Mouse (Mus musculus): ENCODE measurements around the gene Agpat4.

Agpat4 gene

DNA sequence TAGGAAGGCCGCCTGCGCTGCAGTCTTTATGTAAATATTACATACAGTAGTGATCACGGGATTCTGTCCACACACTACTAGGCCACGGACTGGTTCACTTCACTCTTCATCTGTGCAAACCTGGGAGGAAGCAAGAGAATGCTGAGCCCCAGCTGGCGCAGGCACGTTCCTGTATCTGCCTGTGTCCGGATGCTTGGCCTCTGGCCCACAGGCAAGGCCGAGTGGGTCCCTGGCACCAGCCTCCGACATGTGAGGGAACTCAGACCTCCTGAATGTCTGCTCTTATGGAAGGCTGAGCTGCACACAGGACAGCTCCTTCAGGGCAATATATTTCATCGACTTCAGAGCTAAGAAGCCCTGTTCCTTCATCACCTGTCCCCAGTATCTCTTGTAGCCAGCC lies 109.5 kb downstream of the Agpat4 start:
- no peak for DNase-seq (ENCODE audit: low spot score in 2 of 2)

DNA sequence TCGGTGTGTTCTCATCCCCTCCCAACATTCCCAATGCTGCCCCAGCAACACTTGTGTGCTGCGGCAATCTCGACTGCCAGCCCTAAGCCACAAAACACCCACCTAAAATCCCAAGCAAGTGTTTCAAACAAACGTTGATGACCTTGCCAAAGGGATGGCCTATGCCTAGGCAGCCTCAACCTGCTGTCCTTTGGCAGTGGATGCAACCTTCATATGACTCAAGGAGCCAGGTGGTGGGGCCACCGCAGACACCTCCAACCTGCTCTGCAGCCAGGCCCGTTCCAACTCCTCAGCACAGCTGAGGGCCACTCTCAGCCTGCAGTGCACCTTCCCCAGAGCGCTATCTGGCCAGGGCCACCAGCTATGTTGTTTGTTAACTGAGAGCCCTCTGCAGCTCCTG lies 110.0 kb downstream of the Agpat4 start:
- no peak for DNase-seq (ENCODE audit: low spot score in 2 of 2)

DNA sequence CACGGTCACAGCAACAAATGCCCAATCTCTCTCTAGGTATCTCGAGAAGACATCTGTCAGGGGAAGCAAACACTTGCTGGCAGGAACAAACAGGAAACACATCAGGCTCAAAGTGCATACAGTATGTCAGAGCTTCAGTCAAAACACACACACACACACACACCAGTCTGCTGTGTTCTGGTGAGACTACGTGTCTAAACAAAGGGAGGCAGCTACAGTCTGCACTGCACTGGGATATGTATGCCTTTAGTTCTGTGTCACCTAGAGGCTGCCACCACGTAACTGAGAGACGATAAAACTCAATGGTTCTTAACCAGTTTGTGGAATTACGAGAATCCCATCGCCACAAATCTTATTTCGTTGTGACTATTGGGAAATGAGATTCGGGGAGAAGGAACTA lies 111.3 kb downstream of the Agpat4 start:
- DNase-seq (ENCODE audit: low spot score in 2 of 2) = no peak

DNA sequence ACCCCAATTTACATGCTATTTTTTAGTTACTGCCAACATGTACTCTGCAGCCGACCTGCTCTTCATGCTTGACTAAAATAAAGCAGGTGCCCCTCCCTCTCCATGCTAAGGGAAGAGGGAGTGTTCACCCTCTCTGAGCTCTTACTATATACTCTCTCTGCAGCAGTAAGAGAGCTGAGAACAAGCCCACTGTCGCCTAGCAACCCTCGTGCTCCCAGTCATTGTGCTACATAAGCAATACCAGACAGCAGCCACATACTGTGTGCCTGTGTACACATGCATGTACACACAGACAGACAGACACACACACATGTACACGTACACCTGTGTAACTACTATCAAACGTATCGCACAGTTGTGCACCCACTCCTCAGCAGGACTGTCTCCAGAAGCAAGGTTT lies 111.7 kb downstream of the Agpat4 start:
- DNase-seq (ENCODE audit: low spot score in 2 of 2) = peak; percentile 81 to 90

DNA sequence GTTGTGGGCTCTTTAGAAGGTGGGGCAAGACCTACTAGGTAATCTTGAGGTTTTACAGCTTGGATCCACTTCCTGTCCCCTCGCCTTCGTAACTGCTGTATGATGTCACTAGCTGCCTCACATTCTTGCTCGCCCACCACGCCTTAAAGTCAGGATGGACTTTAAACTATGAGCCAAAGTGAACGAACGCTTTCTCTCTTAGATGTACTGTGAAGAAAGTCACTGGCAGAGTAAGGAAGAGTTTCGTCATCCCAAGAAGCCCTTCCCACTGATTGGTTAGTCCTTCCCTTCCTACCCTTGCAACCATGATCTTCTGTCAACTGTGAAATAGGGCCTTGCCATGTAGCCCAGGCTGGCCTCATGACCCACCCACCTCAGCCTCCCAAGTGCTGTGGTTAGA lies 112.6 kb downstream of the Agpat4 start:
- no peak for DNase-seq (ENCODE audit: low spot score in 2 of 2)

DNA sequence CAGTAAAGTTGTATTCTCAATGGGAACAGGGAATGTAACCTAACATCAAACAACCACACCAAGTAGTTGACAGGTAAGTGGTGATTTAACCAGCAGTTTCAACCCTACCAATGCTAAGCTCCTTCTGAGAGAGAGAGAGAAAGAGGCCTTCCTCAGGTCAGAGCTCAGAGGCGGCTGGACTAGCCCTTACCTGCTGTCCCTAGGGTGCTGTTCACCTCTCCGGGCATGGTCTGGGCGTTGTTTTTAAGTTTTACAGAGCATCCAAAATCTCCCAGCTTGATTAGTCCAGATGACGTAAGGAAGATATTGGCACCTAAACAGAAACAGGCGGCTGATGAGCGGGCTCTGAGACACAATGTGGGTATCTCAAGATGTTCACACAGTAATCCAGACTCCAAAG lies 114.2 kb downstream of the Agpat4 start:
- DNase-seq (ENCODE audit: low spot score in 2 of 2) = no peak

DNA sequence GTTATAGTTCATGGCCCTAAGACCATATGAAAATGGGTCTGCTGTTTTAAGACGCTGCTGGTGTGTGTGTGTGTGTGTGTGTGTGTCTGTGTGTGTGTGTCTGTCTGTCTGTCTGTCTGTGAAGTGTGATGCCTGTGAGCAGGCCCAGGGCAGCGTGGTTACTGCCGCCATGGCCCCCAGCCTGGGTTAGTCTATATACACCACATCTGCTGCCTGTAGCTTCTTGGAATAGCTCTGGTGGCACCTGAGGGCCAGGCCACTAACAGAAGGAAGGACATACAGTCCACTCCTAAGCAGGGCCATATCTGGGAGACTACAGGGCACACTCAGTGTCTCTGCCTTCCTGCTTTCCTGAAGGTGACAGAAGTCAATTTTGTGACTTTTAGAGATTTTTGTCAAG lies 122.2 kb downstream of the Agpat4 start:
- DNase-seq (ENCODE audit: low spot score in 2 of 2) = no peak

DNA sequence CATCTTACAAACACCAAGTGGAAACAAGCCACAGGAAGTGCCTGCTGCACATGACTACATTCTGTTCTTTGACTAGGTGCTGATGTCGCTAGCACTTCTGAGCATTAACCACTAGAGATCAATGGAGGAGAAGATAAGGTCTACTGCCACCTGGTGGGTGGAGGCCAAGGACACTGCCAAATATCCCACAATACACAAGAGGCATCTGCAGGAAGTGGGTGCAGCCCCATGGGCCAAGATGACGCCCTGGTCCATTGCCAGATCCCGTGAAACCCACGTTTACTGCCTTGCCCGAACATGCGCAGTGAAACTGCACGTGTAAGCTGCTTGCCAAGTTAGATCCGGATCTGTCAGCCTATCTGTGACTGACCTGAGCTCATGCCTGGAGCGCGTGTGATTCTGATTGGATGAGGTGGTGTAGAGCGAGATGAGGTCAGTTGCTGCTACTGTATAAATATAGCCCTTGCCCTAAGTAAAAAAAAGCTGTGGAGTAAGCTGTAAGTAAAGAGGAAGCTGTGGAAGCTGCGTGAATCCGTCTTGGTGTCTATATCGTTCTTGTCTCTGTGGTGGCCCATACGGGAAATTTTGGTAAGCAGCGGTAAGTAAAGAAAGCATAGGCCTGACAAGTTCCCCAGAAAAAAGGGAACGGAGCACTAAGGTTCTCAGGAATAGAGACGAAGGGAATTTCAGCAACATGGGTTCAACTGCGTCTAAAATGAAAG lies 131.4 kb downstream of the Agpat4 start:
- peak in 1 of 2 experiments; percentile 48 for DNase-seq (ENCODE audit: low spot score in 2 of 2)

DNA sequence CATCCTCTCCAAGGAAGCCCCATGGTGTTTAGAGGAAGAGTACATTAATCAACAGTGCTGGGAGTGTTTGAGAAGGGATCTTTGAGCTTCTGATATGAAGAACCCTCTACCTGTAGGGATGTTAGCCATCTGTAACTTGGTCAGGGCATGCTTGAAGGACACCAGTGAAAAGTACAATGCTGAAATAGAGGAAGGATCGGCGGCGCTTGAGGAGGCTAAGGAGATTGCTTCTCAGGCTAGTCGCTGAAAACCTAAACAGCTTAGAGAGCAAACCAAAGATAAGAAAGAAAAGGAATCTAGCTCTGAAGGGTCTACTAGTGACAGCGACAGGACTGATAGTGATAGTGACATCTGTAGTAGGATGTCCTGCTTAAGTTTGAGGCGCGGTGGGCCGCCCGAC lies 132.1 kb downstream of the Agpat4 start:
- no peak for DNase-seq (ENCODE audit: low spot score in 2 of 2)

DNA sequence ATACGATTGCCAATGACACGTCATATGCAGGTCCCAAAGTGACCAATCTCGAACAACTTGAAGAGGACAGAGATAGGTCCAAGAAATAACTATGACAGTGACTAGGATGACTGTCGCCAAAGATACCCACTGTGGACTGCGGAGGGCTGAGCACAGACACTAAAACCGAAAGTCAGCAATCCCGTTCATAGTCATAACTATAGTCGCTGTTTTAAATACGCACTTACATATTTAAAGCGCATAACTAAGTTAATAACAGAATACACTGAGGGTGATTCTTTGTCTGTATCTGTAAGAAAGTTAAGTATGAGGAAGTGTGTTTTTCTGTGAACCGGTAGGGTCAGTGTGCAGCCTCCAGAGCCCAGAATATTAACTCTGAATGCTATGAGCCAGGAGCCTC lies 137.6 kb downstream of the Agpat4 start:
- no peak for DNase-seq (ENCODE audit: low spot score in 2 of 2)

DNA sequence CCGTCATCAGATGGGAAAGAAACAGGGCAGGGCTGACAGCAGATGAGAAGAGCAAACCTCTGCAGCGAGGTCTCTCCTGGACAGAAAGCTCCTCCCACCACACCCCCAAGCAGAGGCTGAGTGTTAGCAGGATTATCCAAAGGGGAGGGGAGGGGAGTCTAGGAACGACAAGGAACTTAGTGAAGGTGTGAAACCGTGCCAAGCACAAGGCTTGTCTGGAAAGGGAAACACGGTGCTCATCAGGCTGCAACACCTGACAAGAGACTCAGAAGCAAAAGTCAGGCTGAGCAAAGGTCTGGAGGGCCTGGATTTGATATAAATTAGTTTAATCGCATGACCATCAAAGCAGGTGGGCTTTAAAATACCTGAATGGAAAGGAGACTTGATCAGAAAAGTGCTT lies 140.0 kb downstream of the Agpat4 start:
- no peak for DNase-seq (ENCODE audit: low spot score in 2 of 2)

DNA sequence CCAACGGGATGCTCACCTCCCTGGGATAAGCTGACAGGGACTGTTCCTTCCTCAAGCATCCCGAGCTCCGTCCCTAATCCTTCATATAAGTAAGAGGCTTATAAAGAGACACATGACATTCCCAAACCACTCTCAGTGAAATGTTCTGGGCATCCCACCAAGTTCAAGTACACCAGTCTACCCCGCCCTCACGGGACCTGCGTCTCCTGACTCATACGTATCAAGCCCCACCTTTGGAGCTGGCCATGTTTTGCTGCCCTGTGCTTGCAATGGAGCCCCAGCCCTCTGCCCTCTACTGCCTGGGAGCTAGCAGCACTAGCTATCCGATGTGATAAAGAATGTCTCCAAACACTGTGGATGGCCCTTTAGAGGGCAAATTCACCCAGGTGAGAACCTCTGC lies 141.5 kb downstream of the Agpat4 start:
- no peak for DNase-seq (ENCODE audit: low spot score in 2 of 2)

DNA sequence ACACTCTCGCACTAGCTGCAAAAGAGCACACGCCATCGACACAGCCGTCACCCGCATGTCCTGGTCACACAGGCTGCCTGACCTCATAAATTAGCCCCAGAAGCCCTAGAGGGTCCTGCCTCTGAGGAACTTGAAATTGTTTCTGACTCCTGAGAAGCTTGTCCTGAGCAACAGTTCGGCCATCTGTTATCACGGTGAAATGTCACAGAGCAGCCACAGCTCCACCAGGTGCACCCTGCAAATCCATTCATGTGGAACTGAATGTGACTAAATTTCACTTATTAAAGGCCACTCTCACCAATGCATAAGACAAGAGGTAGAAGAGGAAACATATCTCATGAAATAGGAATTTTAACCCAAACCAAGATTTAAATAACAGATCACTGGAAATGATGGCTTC lies 142.9 kb downstream of the Agpat4 start:
- no peak for DNase-seq (ENCODE audit: low spot score in 2 of 2)

DNA sequence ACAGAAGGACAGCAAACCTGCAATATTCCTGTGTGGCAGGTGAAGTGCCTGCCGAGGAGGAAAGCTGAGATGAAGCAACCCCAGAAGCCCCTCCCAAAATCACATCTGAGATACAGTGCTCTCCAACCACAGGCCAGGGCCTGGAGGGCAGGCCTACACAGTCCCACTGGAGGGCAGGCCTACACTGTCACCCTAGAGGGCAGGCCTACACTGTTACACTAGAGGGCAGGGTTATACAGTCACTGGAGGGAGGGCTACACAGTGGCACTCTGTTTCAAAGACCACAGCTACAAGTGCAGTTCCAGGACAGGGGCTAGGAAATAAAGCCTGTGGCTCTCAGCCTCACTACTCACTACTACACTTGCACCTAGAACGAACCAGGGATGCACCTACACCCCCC lies 143.4 kb downstream of the Agpat4 start:
- no peak for DNase-seq (ENCODE audit: low spot score in 2 of 2)

DNA sequence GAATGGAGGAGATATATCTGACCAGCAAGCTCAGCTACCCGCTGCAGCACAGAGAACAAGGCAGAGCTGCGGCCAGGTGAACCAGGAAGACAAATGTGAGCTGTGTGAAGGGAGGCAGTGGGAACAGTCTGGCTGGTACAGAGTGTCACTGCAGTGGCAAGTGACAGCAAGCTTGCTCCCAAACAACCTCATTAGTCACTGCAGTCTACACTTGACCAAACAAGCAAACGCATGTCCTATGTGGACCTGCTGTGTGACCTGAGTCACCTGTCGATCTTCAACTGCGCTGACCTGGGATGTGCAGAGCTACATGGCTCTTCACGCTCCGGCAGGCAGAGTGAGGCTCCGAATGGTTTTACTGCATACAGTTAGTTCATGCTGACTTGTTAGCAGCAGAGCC lies 144.3 kb downstream of the Agpat4 start:
- DNase-seq (ENCODE audit: low spot score in 2 of 2) = no peak

DNA sequence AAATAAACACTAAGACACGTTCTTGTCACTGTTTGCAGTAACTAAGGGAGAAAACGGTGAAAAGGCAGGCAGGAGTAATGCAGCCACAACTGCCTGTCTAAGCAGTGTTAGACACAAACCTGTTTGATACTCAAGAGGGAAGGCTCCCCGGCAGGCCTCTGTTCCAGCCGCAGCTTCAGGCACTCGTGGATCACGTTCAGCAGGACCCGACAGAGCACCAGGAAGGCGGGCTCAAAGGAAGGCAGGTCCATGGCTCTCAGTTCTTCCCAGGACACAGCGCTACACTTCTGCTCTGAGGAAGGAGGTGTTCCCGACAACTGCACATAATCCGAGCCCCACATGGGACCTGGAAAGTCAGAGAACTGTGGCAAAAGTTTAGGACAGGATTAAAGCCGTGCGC lies 145.3 kb downstream of the Agpat4 start:
- DNase-seq (ENCODE audit: low spot score in 2 of 2) = no peak

DNA sequence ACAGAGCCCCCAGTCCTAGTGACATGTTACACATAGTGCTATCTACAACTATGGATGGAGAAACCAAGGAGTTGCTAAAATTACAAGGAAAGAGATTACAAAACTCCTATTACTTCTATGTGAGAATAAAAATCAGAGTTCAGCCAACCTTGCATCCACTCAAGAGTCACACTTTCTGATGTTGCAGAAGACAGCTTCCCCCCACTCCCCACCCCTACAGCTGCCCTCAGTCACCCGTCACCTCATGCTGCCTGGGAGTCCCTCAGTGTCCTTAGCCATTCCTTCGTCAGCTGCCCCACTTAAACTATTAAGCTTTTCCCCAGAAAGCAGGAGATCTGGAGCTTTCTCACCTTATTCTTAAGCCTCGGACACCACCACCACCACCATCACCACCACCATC lies 145.8 kb downstream of the Agpat4 start:
- DNase-seq (ENCODE audit: low spot score in 2 of 2) = no peak

DNA sequence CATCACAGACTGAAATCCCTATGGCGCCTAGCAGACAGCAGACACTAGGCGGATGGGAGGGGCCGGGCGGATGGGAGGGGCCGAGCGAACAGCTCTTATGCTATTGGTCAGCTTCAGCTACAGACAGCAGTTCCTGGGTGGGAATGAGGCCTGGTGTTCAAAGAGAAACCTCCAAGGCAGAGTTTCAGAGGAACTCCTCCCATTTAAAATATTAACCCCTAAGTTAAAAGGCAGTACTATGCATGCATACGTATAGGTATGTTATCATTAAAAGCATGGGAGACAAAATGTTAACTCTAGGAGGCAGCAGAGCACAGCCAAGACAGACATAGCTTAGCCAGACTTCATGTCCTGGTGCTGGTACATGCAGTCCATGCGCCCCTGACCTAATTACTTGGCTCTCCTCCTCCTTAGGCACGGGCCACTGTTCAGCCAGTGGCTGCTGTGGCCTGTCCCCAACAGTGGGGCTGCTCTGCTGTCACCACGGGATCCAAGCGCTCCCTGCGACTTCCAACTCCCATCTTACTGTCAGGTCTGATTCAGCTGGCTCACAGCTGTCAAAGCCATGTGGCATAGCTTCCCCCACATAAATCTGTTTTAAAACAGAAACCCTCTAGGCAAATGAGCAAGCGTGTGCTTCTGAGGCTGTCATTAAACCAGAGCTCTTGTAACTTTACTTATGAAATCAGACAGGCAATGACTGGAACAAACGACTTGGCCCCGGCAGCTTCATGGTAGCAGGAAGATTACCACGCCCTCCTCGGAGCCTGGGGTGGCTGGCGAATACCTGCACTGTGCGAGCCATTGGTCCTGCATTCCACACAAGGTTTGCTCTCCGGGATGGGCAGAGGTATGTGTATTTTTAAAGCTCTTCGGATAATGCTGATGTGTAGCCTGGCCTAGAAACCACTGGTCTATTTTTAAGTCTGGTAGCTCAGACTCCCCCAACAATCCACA lies 147.7 kb downstream of the Agpat4 start:
- peak; percentile 61 to 80 for DNase-seq (ENCODE audit: low spot score in 2 of 2)

DNA sequence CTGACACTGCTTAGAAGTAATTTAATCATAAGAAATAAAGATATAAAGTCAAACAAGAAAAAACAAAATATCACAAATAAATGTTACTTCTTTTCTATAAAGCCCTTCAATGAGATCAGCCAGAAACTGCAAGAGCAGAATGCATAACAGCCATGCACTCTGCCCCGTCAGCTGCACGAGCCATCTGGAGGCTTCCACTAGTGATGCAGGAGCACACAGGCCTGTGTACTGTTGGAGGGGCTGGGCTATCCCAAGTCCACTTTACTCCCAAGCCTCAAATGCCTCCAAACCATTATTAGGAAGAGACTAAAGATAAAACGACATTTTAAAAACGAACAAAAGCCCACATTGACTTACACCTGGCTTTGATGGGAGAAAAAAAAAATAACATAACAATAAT lies 149.6 kb downstream of the Agpat4 start:
- DNase-seq (ENCODE audit: low spot score in 2 of 2) = no peak

DNA sequence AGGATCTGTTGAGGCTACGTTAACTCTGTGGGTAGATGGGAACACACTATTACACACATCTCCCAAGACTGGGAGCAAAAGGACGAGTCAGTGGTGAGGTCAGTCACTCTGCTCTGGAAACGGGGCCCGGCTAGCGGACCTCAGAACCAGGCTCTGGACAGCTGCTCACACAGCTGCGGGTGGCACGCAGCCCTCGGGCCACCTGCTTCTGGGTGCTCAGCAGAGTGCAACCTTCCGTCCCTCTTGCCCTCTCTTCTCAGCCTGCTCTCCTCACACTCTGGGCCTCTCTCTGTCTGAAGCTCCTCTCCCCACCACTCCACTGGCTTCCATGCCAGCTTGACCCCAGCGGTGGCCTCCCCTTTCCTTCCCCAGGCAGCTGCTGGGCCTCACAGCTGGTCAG lies 150.0 kb downstream of the Agpat4 start:
- DNase-seq (ENCODE audit: low spot score in 2 of 2) = no peak

Measured in right cerebral cortex, postnatal 10 days (tissue).